Mouse (Mus musculus) fibroblast of lung, adult 2 months (primary cell): ENCODE measurements around the gene Rraga.
"Not testable (repeated sequence)": the region's sequence is repeated elsewhere in the genome, so short reads cannot be mapped to it uniquely, and the experiment has no call there.

Source experiments
- DNase-seq: peaks from one replicate; pipeline ENCODE4 v3.0.0-alpha.2; 2011; ENCODE audit warnings: low read depth

Gene Rraga

GRCm38 (mm10) chr4:86588236-86588635 is 12.8 kb downstream of the Rraga start:
- DNase-seq, result no peak

- DNase-seq, result no peak
Observed at GRCm38 (mm10) chr4:86591304-86591703, 15.8 kb downstream of the Rraga start.

GRCm38 (mm10) chr4:86611524-86612288 is 36.2 kb downstream of the Rraga start, which contains the start of gene Haus6:
Haus6 (minus strand) TSS chr4:86612055.
- peak; percentile 93 for DNase-seq

- no peak for DNase-seq
Observed at GRCm38 (mm10) chr4:86612289-86612620, 36.8 kb downstream of the Rraga start.

GRCm38 (mm10) chr4:86620506-86620905 is 45.0 kb downstream of the Rraga start:
- peak; percentile 16 for DNase-seq

GRCm38 (mm10) chr4:86622116-86622515 is 46.6 kb downstream of the Rraga start:
- DNase-seq, result no peak

- not testable (repeated sequence) for DNase-seq
Observed at GRCm38 (mm10) chr4:86622532-86622931, 47.1 kb downstream of the Rraga start.

- DNase-seq, result no peak
Observed at GRCm38 (mm10) chr4:86625463-86625862, 50.0 kb downstream of the Rraga start.

- DNase-seq, result not testable (repeated sequence)
Observed at GRCm38 (mm10) chr4:86626496-86626895, 51.0 kb downstream of the Rraga start.
